Mouse (Mus musculus) cerebellum, adult 11-12 months (tissue): ENCODE measurements around the gene Cbx2.

Experiments used
- DNase-seq: peaks from one replicate; pipeline ENCODE4 v3.0.0; 2022

Gene Cbx2

GRCm38 (mm10) chr11:119043761-119044550 lies 21.2 kb downstream of the Cbx2 start:
- peak; percentile 15 for DNase-seq

GRCm38 (mm10) chr11:119044551-119045337 lies 22.0 kb downstream of the Cbx2 start:
- DNase-seq, result peak; percentile 30

GRCm38 (mm10) chr11:119046601-119047245 lies 24.0 kb downstream of the Cbx2 start:
- peak; percentile 30 for DNase-seq

- DNase-seq, result peak; percentile 13
These were observed 24.7 kb downstream of the Cbx2 start for GRCm38 (mm10) chr11:119047261-119048132.

- DNase-seq, result no peak
These were observed 25.4 kb downstream of the Cbx2 start for GRCm38 (mm10) chr11:119048133-119048510.

- no peak for DNase-seq
These were observed 27.6 kb downstream of the Cbx2 start for GRCm38 (mm10) chr11:119050361-119050760.

- peak; percentile 14 for DNase-seq
These were observed 28.7 kb downstream of the Cbx2 start for GRCm38 (mm10) chr11:119051426-119051825.

- peak; percentile 54 for DNase-seq
These were observed 29.3 kb downstream of the Cbx2 start for GRCm38 (mm10) chr11:119051927-119052660.

- peak; percentile 53 for DNase-seq
These were observed 30.0 kb downstream of the Cbx2 start for GRCm38 (mm10) chr11:119052661-119053256.

GRCm38 (mm10) chr11:119053257-119053670 lies 30.5 kb downstream of the Cbx2 start:
- DNase-seq, result peak; percentile 58

GRCm38 (mm10) chr11:119053738-119054350 lies 31.1 kb downstream of the Cbx2 start:
- peak; percentile 26 for DNase-seq

GRCm38 (mm10) chr11:119054351-119055345 lies 31.9 kb downstream of the Cbx2 start:
- peak; percentile 33 for DNase-seq

GRCm38 (mm10) chr11:119055571-119056131 lies 32.9 kb downstream of the Cbx2 start:
- DNase-seq, result no peak

- peak; percentile 44 for DNase-seq
These were observed 33.8 kb downstream of the Cbx2 start for GRCm38 (mm10) chr11:119056301-119057211.

GRCm38 (mm10) chr11:119057291-119057690 lies 34.5 kb downstream of the Cbx2 start:
- peak; percentile 7 for DNase-seq

GRCm38 (mm10) chr11:119058041-119058995 lies 35.6 kb downstream of the Cbx2 start:
- DNase-seq, result no peak

- DNase-seq, result no peak
These were observed 36.5 kb downstream of the Cbx2 start for GRCm38 (mm10) chr11:119059256-119059655.
